Comparison of ENCODE assay signal across 14 mouse cellular contexts in the genomic region with DNA sequence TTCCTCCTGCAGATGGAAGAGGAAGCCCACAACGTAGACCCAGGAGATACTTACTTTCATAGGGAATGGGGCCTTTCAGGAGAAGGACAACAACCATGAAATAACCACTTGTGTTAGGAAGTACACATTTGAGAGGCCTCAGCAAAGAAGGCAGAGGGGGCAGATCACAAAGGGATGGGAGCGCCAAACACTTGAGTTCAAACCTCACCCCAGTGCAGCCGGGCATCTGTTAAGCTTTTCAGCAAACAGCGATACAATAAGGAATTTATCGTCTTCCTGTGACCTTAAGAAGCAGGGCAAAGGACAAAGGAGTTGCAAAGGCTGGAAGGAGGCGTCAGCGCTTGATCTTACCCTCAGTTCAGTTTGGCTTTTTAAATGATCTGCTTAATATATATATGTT. TPM values are rescaled to one million over a fixed set of nuclear protein-coding genes. Genes with fewer than 3 reads are reported as not detected.
DNase-seq lines count a peak whose midpoint lies in the region; ATAC-seq lines count a peak whose summit lies in the region.
"Had no signal": no experiment of that assay in that cellular context is flagged by ENCODE, and none has a peak within 500 bp of the region (broad histone marks: within the 10 kb centered on the region; RNA-seq: fewer than 3 reads in every experiment).

No protein-coding gene starts in this region.

- peaks cover 11% of the 10 kb centered on the region for H3K4me1 ChIP-seq in forebrain, embryonic 10.5 days
- no peaks in the 10 kb centered on the region for H3K4me1 ChIP-seq in forebrain, embryonic 13.5 days
- peaks cover 8% of the 10 kb centered on the region for H3K4me1 ChIP-seq in kidney, embryonic 16.5 days (ENCODE audit: insufficient read depth, low read length)
- no peaks in the 10 kb centered on the region for H3K4me1 ChIP-seq in intestine, embryonic 15.5 days (replicated peaks)
- H3K4me1 ChIP-seq: midbrain, embryonic 15.5 days had no signal

- H3K4me2 ChIP-seq in forebrain, embryonic 13.5 days: no peak overlapping the region
- H3K4me2 ChIP-seq in kidney, embryonic 16.5 days (replicated peaks; ENCODE audit: low read depth, low read length): peak overlapping the region; percentile 3; the same call in 1 of the 2 replicates
- H3K4me2 ChIP-seq in intestine, embryonic 15.5 days (replicated peaks): no peak overlapping the region; the same call in 1 of the 2 replicates
- H3K4me2 ChIP-seq: limb, embryonic 12.5 days; midbrain, embryonic 15.5 days had no signal

- H3K27me3 ChIP-seq in forebrain, embryonic 10.5 days (ENCODE audit: poor library complexity, severe bottlenecking): no peaks in the 10 kb centered on the region
- no peaks in the 10 kb centered on the region for H3K27me3 ChIP-seq in forebrain, embryonic 13.5 days
- H3K27me3 ChIP-seq in kidney, embryonic 16.5 days (ENCODE audit: insufficient read depth, low read length): no peaks in the 10 kb centered on the region
- H3K27me3 ChIP-seq in intestine, embryonic 15.5 days (replicated peaks): no peaks in the 10 kb centered on the region
- H3K27me3 ChIP-seq: limb, embryonic 12.5 days; midbrain, embryonic 15.5 days had no signal

- no peak overlapping the region for H3K9ac ChIP-seq in forebrain, embryonic 13.5 days
- no peak overlapping the region for H3K9ac ChIP-seq in kidney, embryonic 16.5 days (replicated peaks; ENCODE audit: low read length)
- H3K9ac ChIP-seq in intestine, embryonic 15.5 days: no peak overlapping the region
- H3K9ac ChIP-seq: limb, embryonic 12.5 days; midbrain, embryonic 15.5 days had no signal

- 75% methylated on average over 7 of the region's 7 CpGs for WGBS in forebrain, embryonic 10.5 days
- 69% methylated on average over 7 of the region's 7 CpGs for WGBS in forebrain, embryonic 13.5 days
- 62% methylated on average over 7 of the region's 7 CpGs for WGBS in kidney, embryonic 16.5 days
- 44% methylated on average over 7 of the region's 7 CpGs for WGBS in intestine, embryonic 15.5 days

- no peak overlapping the region for H3K4me3 ChIP-seq in forebrain, embryonic 10.5 days
- H3K4me3 ChIP-seq in forebrain, embryonic 13.5 days: no peak overlapping the region
- H3K4me3 ChIP-seq in kidney, embryonic 16.5 days (ENCODE audit: low read length): no peak overlapping the region
- no peak overlapping the region for H3K4me3 ChIP-seq in intestine, embryonic 15.5 days (replicated peaks)
- H3K4me3 ChIP-seq: erythroblast, embryonic 14.5 days; limb, embryonic 12.5 days; midbrain, embryonic 15.5 days had no signal

- no peak for ATAC-seq in forebrain, embryonic 13.5 days
- ATAC-seq in kidney, embryonic 16.5 days (ENCODE audit: low FRiP score, low TSS enrichment): no peak
- ATAC-seq in intestine, embryonic 15.5 days: peak; percentile 26; the same call in 1 of the 2 replicates
- 0 out of 2 replicates have a peak, but pooled peaks have one; percentile 0 for ATAC-seq in megakaryocyte, adult 5-6 weeks (ENCODE audit: poor library complexity, severe bottlenecking)
- ATAC-seq: hindbrain, embryonic 16.5 days; midbrain, embryonic 15.5 days had no signal

- no peaks in the 10 kb centered on the region for H3K36me3 ChIP-seq in forebrain, embryonic 10.5 days (replicated peaks)
- no peaks in the 10 kb centered on the region for H3K36me3 ChIP-seq in forebrain, embryonic 13.5 days (ENCODE audit: poor library complexity, severe bottlenecking)
- no peaks in the 10 kb centered on the region for H3K36me3 ChIP-seq in kidney, embryonic 16.5 days (ENCODE audit: insufficient read depth, low read length)
- no peaks in the 10 kb centered on the region for H3K36me3 ChIP-seq in intestine, embryonic 15.5 days
- H3K36me3 ChIP-seq: limb, embryonic 12.5 days; midbrain, embryonic 15.5 days had no signal

- H3K9me3 ChIP-seq in forebrain, embryonic 10.5 days: no peaks in the 10 kb centered on the region
- no peaks in the 10 kb centered on the region for H3K9me3 ChIP-seq in forebrain, embryonic 13.5 days (replicated peaks)
- no peaks in the 10 kb centered on the region for H3K9me3 ChIP-seq in kidney, embryonic 16.5 days (ENCODE audit: low read length)
- no peaks in the 10 kb centered on the region for H3K9me3 ChIP-seq in intestine, embryonic 15.5 days
- H3K9me3 ChIP-seq: limb, embryonic 12.5 days; midbrain, embryonic 15.5 days had no signal

- 0 out of 2 replicates have a peak overlapping the region, but pooled peaks have one; percentile 15 for H3K27ac ChIP-seq in forebrain, embryonic 10.5 days
- no peak overlapping the region for H3K27ac ChIP-seq in forebrain, embryonic 13.5 days
- peak overlapping the region; percentile 59; the same call in 1 of the 2 replicates for H3K27ac ChIP-seq in kidney, embryonic 16.5 days (ENCODE audit: low read length)
- no peak overlapping the region for H3K27ac ChIP-seq in intestine, embryonic 15.5 days
- H3K27ac ChIP-seq: limb, embryonic 12.5 days; midbrain, embryonic 15.5 days had no signal

- DNase-seq in forebrain, embryonic 10.5 days (ENCODE audit: extremely low spot score, low spot score): no peak
- no peak for DNase-seq in kidney, adult 8-10 months
- no peak for DNase-seq in adrenal gland, postnatal 14 days
- DNase-seq in urinary bladder, postnatal 10 days (ENCODE audit: low spot score): no peak
- DNase-seq: cerebellum, postnatal 25 days; layer of hippocampus, adult 9-11 months had no signal

RNA-seq across cellular contexts. Expression of a gene that starts 10.0 kb away (rescaled TPM):
- 9.1 TPM in 2 replicates for polyA plus RNA-seq in forebrain, embryonic 10.5 days (2016; fragmentation: Nextera tagmentation; extraction: Ambion mirVana)
- 12.7 and 14.5 TPM in 2 replicates for polyA plus RNA-seq in forebrain, embryonic 13.5 days (2015; fragmentation: Nextera tagmentation; extraction: Ambion mirVana)
- 8.3 and 10.3 TPM in 2 replicates for polyA plus RNA-seq in kidney, embryonic 16.5 days (2015; fragmentation: Nextera tagmentation; extraction: Ambion mirVana)
- polyA plus RNA-seq in intestine, embryonic 15.5 days (2015; fragmentation: Nextera tagmentation; extraction: Ambion mirVana): 8.1 and 8.7 TPM in 2 replicates
- 65.9 and 67.4 TPM in 2 replicates for total RNA-seq in megakaryocyte, adult 5-6 weeks (2015)
- 62.2 and 66.8 TPM in 2 replicates for total RNA-seq in megakaryocyte, adult 5-6 weeks (2017)
- 61.3 and 65.3 TPM in 2 replicates for total RNA-seq in adrenal gland, postnatal 14 days (2021)

RNA-seq across cellular contexts. Expression of a gene that starts 33.2 kb away (rescaled TPM):
- 55.8 and 56.1 TPM in 2 replicates for polyA plus RNA-seq in forebrain, embryonic 10.5 days (2016; fragmentation: Nextera tagmentation; extraction: Ambion mirVana)
- 65.2 and 66.0 TPM in 2 replicates for polyA plus RNA-seq in forebrain, embryonic 13.5 days (2015; fragmentation: Nextera tagmentation; extraction: Ambion mirVana)
- polyA plus RNA-seq in kidney, embryonic 16.5 days (2015; fragmentation: Nextera tagmentation; extraction: Ambion mirVana): 59.3 and 63.2 TPM in 2 replicates
- polyA plus RNA-seq in intestine, embryonic 15.5 days (2015; fragmentation: Nextera tagmentation; extraction: Ambion mirVana): 61.5 and 63.1 TPM in 2 replicates
- total RNA-seq in megakaryocyte, adult 5-6 weeks (2015): 39.2 and 43.3 TPM in 2 replicates
- total RNA-seq in megakaryocyte, adult 5-6 weeks (2017): 45.6 and 46.0 TPM in 2 replicates
- total RNA-seq in adrenal gland, postnatal 14 days (2021): 49.1 and 50.4 TPM in 2 replicates

Comparison
In these comparisons a context has a peak if more than half of its experiments do, and no peak if none do; other contexts are left out.
1. H3K27ac ChIP-seq: peak in forebrain, embryonic 10.5 days (single experiment) and kidney, embryonic 16.5 days (single experiment); none in forebrain, embryonic 13.5 days (single experiment) and intestine, embryonic 15.5 days (single experiment).
2. ATAC-seq: peak in intestine, embryonic 15.5 days (single experiment) and megakaryocyte, adult 5-6 weeks (single experiment); none in forebrain, embryonic 13.5 days (single experiment) and kidney, embryonic 16.5 days (single experiment).